Mouse (Mus musculus) brain, embryonic 14.5 days (tissue): ENCODE data around the gene Sult1d1. TPM values are rescaled to one million over a fixed set of nuclear protein-coding genes. Genes with fewer than 3 reads are reported as not detected.
A peak's percentile ranks its signal among the peaks of the same experiment; 100 is the strongest.

Experiments
- DNase-seq: peaks from one replicate; pipeline ENCODE4 v3.0.0-alpha.2; 2011; ENCODE audit warnings: low read depth
- CTCF ChIP-seq: fragments of 200-500 bp; IDR thresholded peaks from 2 replicates; pipeline ENCODE4 v1.5.1; 2012; ENCODE audit warnings: inconsistent platforms, mild to moderate bottlenecking, moderate library complexity, borderline replicate concordance; ENCODE audit not compliant: insufficient read depth, insufficient read length; ENCODE audit errors: extremely low read depth
- POLR2A ChIP-seq: fragments of 200-500 bp; IDR thresholded peaks from 2 replicates; pipeline ENCODE4 v1.6.1; 2012; ENCODE audit warnings: mild to moderate bottlenecking, inconsistent platforms, borderline replicate concordance; ENCODE audit not compliant: poor library complexity, insufficient read depth, insufficient read length, severe bottlenecking; ENCODE audit errors: extremely low read depth
- polyA plus RNA-seq: library from polyadenylated mRNA; depleted of rRNA; stranded (reverse); fragments of >200 nt; gene quantifications from 2 replicates; pipeline ENCODE4 v1.2.3, GENCODE M21; 2012; rRNA removed

Gene Sult1d1
- not detected in 2 replicates for polyA plus RNA-seq

GRCm38 (mm10) chr5:87568845-87569244 is at the start of gene Sult1d1:
Gene Sult1d1, minus strand, starts transcription at chr5:87569027.
- DNase-seq, result no peak
- TF ChIP-seq POLR2A (no peak), CTCF (no peak)

GRCm38 (mm10) chr5:87615128-87615390 is 46.2 kb upstream of the Sult1d1 start:
- DNase-seq, result no peak
- no peak for TF ChIP-seq CTCF
- TF ChIP-seq POLR2A, result no peak

GRCm38 (mm10) chr5:87614364-87615127 is 45.7 kb upstream of the Sult1d1 start:
- DNase-seq, result no peak
- TF ChIP-seq POLR2A (no peak), CTCF (no peak)

GRCm38 (mm10) chr5:87601018-87601417 is 32.2 kb upstream of the Sult1d1 start:
- TF ChIP-seq POLR2A (no peak), CTCF (no peak)
- DNase-seq, result no peak

GRCm38 (mm10) chr5:87597891-87598290 is 29.1 kb upstream of the Sult1d1 start:
- TF ChIP-seq CTCF (no peak), POLR2A (no peak)
- DNase-seq, result no peak

GRCm38 (mm10) chr5:87591494-87591893 is 22.7 kb upstream of the Sult1d1 start, which contains the start of gene Sult1e1:
Gene Sult1e1, minus strand, starts transcription at chr5:87591594.
- no peak for DNase-seq
- TF ChIP-seq POLR2A, result no peak
- TF ChIP-seq CTCF, result no peak

GRCm38 (mm10) chr5:87589916-87590315 is 21.1 kb upstream of the Sult1d1 start:
- no peak for TF ChIP-seq CTCF
- no peak for TF ChIP-seq POLR2A
- DNase-seq, result no peak

- TF ChIP-seq CTCF, result no peak
- TF ChIP-seq POLR2A, result no peak
- DNase-seq, result no peak
Observed at GRCm38 (mm10) chr5:87580389-87580788, 11.6 kb upstream of the Sult1d1 start.

GRCm38 (mm10) chr5:87574174-87574573 is 5.3 kb upstream of the Sult1d1 start:
- no peak for DNase-seq
- no peak for TF ChIP-seq POLR2A
- no peak for TF ChIP-seq CTCF

- TF ChIP-seq POLR2A (no peak), CTCF (no peak)
- peak; percentile 1 for DNase-seq
Observed at GRCm38 (mm10) chr5:87573490-87573889, 4.7 kb upstream of the Sult1d1 start.

- TF ChIP-seq POLR2A (no peak), CTCF (no peak)
- no peak for DNase-seq
Observed at GRCm38 (mm10) chr5:87572781-87573180, 4.0 kb upstream of the Sult1d1 start.

- TF ChIP-seq CTCF, result no peak
- no peak for TF ChIP-seq POLR2A
- DNase-seq, result no peak
Observed at GRCm38 (mm10) chr5:87567306-87567705, 1.5 kb downstream of the Sult1d1 start.

GRCm38 (mm10) chr5:87562966-87563365 is 5.9 kb downstream of the Sult1d1 start:
- DNase-seq, result no peak
- no peak for TF ChIP-seq CTCF
- no peak for TF ChIP-seq POLR2A

- no peak for DNase-seq
- TF ChIP-seq POLR2A (no peak), CTCF (no peak)
Observed at GRCm38 (mm10) chr5:87562526-87562925, 6.3 kb downstream of the Sult1d1 start.
